Mouse (Mus musculus) heart, adult 2 months (tissue): ENCODE measurements at regions not wholly inside any gene's neighbourhood (a gene's known extent, or its start where the extent isn't known, plus 50 kb on each side); places are given as distances from the start of the nearest gene placed in this dataset.
A peak's percentile ranks its signal among the peaks of the same experiment; 100 is the strongest.

Experiments used
- CTCF ChIP-seq: fragments of 200-600 bp; IDR thresholded peaks from 2 replicates; pipeline ENCODE4 v1.8.1; 2022; ENCODE audit warnings: antibody characterized with exemption, mild to moderate bottlenecking, moderate library complexity
- EP300 ChIP-seq: fragments of 200-500 bp; IDR thresholded peaks from 2 replicates; pipeline ENCODE4 v1.6.1; 2011; ENCODE audit warnings: low read depth, low read length, control low read depth; ENCODE audit not compliant: insufficient read depth
- POLR2A ChIP-seq: fragments of 200-500 bp; IDR thresholded peaks from 2 replicates; pipeline ENCODE4 v1.6.1; 2011; ENCODE audit warnings: mild to moderate bottlenecking, low read depth, low read length, control low read depth; ENCODE audit not compliant: insufficient read depth

DNA sequence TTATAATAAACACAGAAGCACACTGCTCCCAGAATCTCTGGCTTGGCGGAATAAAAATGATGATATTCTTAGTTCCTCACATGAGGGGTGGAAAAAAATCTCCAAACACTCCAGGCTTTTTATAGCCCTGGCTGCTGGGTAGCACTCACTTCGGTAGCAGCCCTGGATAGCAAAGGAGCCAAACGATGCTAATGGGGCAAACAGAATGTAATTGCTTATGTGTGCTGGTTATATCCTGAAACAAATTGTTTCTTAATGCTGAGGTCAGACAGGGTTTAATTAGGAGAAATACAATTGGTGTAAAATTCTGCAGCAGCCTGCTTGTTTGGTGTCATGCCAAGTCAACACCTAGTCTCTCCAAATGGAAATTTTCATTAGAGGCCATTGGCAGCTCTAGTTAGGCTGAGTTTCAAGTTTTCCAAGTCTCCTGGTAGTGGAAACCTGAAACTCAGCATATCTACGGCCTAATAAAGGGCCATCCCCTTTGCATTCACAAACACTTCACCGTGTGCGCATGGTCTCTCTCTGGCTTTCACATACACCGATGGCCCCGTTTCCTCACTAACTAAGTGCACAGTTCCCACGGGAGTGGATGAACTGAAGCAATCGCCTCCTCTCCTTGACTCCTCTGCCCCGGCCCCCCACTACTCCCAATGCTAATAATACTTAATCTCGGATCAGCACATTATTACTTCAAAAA is 524.8 kb upstream of the Nox3 start:
- TF ChIP-seq CTCF: no peak
- no peak for TF ChIP-seq EP300
- TF ChIP-seq POLR2A: peak; percentile 42; the same call in 1 of the 2 replicates
